Mouse (Mus musculus) central nervous system, embryonic 14 days (tissue): ENCODE data around the gene Sde2. TPM values are rescaled to one million over a fixed set of nuclear protein-coding genes. Genes with fewer than 3 reads are reported as not detected.

Source experiments
- polyA plus RNA-seq: library from polyadenylated mRNA; depleted of rRNA; stranded (reverse); fragments of >200 nt; gene quantifications from 2 replicates; pipeline ENCODE4 v1.2.3, GENCODE M21; 2012; rRNA removed

The Sde2 gene
- 20.2 and 21.8 TPM in 2 replicates for polyA plus RNA-seq

GRCm38 (mm10) chr1:180850316-180851270, at the start of gene Sde2:
Gene Sde2 (plus strand): TSS chr1:180851127.

DNA sequence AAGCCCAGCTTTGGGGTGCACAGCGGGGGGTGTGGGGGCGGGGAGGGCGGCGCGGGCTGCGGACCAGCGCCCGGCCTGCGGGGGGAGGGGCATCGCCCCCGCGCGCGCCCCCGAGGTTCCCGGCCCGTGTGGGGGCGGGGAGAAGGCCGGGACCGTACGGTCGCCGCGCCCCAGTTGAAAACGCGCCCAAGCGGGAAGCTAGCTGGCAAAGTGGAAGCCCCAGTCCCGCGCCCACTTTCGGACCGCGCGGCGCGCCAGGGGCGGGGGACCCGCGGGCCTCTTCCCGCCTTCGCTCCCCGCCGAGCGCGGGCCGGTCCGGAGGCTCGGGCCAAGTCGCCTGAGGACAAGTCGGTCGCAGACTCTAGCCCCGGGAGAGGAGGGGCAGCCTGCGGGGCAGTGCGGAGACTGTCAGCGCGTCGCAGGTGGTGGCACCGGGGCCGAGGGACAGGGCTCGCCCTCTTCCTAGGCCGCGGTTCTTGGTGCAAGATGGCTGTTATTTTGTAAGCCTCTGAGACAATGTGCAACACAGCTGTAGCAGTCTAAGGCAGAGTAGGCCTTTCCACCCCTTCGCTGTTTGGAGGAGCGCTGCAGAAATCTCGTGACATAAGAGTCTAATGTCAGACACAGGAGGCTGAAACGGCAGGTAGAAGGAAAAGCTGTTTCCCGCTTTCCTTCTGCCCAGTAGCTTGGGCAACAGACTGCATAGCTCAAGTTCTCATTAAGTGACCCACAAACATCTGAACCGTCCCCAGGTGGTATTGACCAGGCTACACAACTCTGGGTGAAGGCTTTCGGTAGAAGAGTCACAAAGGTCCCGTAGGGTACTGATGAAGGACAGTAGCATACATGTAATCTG, 36.8 kb upstream of the Sde2 start, which contains the start of gene H3f3a:
H3f3a (minus strand) TSS at position 59 of the 856 bp plus-strand sequence.

DNA sequence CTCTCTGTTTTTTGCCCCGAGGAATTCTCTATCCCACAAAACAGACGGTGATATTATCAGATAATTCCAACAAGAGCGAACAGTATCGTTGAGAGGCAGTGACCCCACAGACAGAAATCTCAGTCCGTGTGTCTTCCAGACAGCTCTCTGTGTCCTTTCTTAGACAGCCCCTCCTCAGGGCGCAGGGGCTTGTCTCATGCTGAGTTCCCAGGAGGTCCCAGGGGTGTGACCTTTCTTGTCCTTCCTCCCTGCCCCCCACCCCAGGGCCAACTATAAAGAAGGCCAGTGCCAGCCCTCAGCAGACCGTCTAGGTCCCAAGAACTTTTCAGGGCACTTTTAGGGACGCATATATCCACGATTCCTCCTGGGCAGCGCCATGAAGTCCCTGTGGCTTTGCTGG, 41.9 kb downstream of the Sde2 start, which contains the start of gene Lefty2:
Lefty2 (plus strand) TSS at position 301 of the 400 bp plus-strand sequence.

GRCm38 (mm10) chr1:180904039-180904814, 53.3 kb downstream of the Sde2 start, which contains the start of gene Pycr2:
Gene Pycr2 (plus strand): TSS chr1:180904293.

Other genes with a start within 250 kb of the Sde2 start
- 10.5 and 12.5 TPM in 2 replicates for gene Lin9, start 210.0 kb upstream of the Sde2 start, polyA plus RNA-seq
- 0.02 and 0.04 TPM in 2 replicates for gene Mixl1, start 154.1 kb upstream of the Sde2 start, polyA plus RNA-seq
- 30.5 and 31.8 TPM in 2 replicates for gene Acbd3, start 125.1 kb upstream of the Sde2 start, polyA plus RNA-seq
- gene H3f3a, start 37.2 kb upstream of the Sde2 start, polyA plus RNA-seq, result 1,924 and 2,554 TPM in 2 replicates
- 0.76 and 1.4 TPM in 2 replicates for gene Lefty2, start 42.0 kb downstream of the Sde2 start, polyA plus RNA-seq
- gene Pycr2, start 53.2 kb downstream of the Sde2 start, polyA plus RNA-seq, result 46.6 and 48.8 TPM in 2 replicates
- gene Lefty1, start 83.9 kb downstream of the Sde2 start, polyA plus RNA-seq, result 0.69 and 1.8 TPM in 2 replicates
- gene Tmem63a, start 91.2 kb downstream of the Sde2 start, polyA plus RNA-seq, result 3.8 and 9.1 TPM in 2 replicates
- 3.1 and 4.2 TPM in 2 replicates for gene Ephx1, start 169.8 kb downstream of the Sde2 start, polyA plus RNA-seq
- gene 9130409I23Rik, start 200.1 kb downstream of the Sde2 start, polyA plus RNA-seq, result not detected in 2 replicates